Mouse (Mus musculus): ENCODE results near the gene Smug1. TPM values are rescaled to one million over a fixed set of nuclear protein-coding genes. Genes with fewer than 3 reads are reported as not detected.

The Smug1 gene
- total RNA-seq, 2 experiments from 2014 or later = 10.5 to 12.2 TPM

Other genes starting within 250 kb of the Smug1 start
- not detected for gene Hoxc13, start 246.0 kb downstream of the Smug1 start, total RNA-seq (2021)
- gene Hoxc12, start 230.3 kb downstream of the Smug1 start, total RNA-seq (2021) = not detected
- 1 to 10 TPM; 8.4 to 9.6 TPM for gene Hoxc11, start 212.7 kb downstream of the Smug1 start, total RNA-seq (2021)
- 10 to 100 TPM; 50.7 to 51.2 TPM for gene Hoxc10, start 200.3 kb downstream of the Smug1 start, total RNA-seq (2021)
- gene Hoxc5, start 199.6 kb downstream of the Smug1 start, total RNA-seq (2021) = 1 to 10 TPM; 2.1 to 3.6 TPM
- gene Hoxc9, start 190.7 kb downstream of the Smug1 start, total RNA-seq (2021) = 1 to 10 TPM; 6.5 to 8.2 TPM
- 1 to 10 TPM; 1.8 to 2.8 TPM for gene Hoxc8, start 176.5 kb downstream of the Smug1 start, total RNA-seq (2021)
- 10 to 100 TPM in 1 of 2 experiments, 1 to 10 TPM in 1; 5.1 to 10.0 TPM for gene Hoxc6, start 168.8 kb downstream of the Smug1 start, total RNA-seq (2021)
- gene Hoxc4, start 148.2 kb downstream of the Smug1 start, total RNA-seq (2021) = 1 to 10 TPM; 5.3 to 6.3 TPM
- gene Cbx5, start 72.7 kb upstream of the Smug1 start, total RNA-seq (2021) = 10 to 100 TPM; 49.9 to 61.2 TPM
- 100 to 1,000 TPM; 177 to 187 TPM for gene Hnrnpa1, start 73.3 kb upstream of the Smug1 start, total RNA-seq (2021)
- 1 to 10 TPM in 1 of 2 experiments, not detected in 1; 1.2 TPM for gene Nfe2, start 91.3 kb upstream of the Smug1 start, total RNA-seq (2021)
- gene Copz1, start 105.6 kb upstream of the Smug1 start, total RNA-seq (2021) = 10 to 100 TPM; 45.3 to 51.4 TPM
- under 1 TPM in 1 of 2 experiments, not detected in 1; 0.14 TPM for gene Gpr84, start 143.5 kb upstream of the Smug1 start, total RNA-seq (2021)
- gene Zfp385a, start 173.0 kb upstream of the Smug1 start, total RNA-seq (2021) = 10 to 100 TPM; 39.3 to 45.7 TPM
- 10 to 100 TPM; 27.6 to 40.5 TPM for gene Itga5, start 199.7 kb upstream of the Smug1 start, total RNA-seq (2021)